Mouse (Mus musculus) limb, embryonic 12.5 days (tissue): ENCODE results near the gene Dcdc2b. TPM values are rescaled to one million over a fixed set of nuclear protein-coding genes. Genes with fewer than 3 reads are reported as not detected.

ENCODE experiments used
- polyA plus RNA-seq: library from polyadenylated mRNA; unstranded; fragments of >200 nt; fragmentation: Nextera tagmentation; extraction: Ambion mirVana; gene quantifications from 2 replicates; pipeline ENCODE4 v1.2.1, GENCODE M21; 2016

Gene Dcdc2b
- polyA plus RNA-seq, 1 experiment from 2014 or later, result 2.7 TPM

Other genes starting within 250 kb of the Dcdc2b start
- 12.0 and 13.0 TPM in 2 replicates for gene Zbtb8a, start 236.1 kb downstream of the Dcdc2b start, polyA plus RNA-seq
- gene Zbtb8b, start 173.4 kb downstream of the Dcdc2b start, polyA plus RNA-seq, result 1.2 and 1.4 TPM in 2 replicates
- 24.6 and 24.9 TPM in 2 replicates for gene Bsdc1, start 152.7 kb downstream of the Dcdc2b start, polyA plus RNA-seq
- gene Tssk3, start 123.2 kb downstream of the Dcdc2b start, polyA plus RNA-seq, result not detected in 2 replicates
- not detected in 2 replicates for gene Fam229a, start 123.1 kb downstream of the Dcdc2b start, polyA plus RNA-seq
- gene Marcksl1, start 100.7 kb downstream of the Dcdc2b start, polyA plus RNA-seq, result 1,451 and 1,538 TPM in 2 replicates
- gene Hdac1, start 71.5 kb downstream of the Dcdc2b start, polyA plus RNA-seq, result 278 and 292 TPM in 2 replicates
- gene Lck, start 40.6 kb downstream of the Dcdc2b start, polyA plus RNA-seq, result 12.4 and 17.0 TPM in 2 replicates
- 3.4 and 4.1 TPM in 2 replicates for gene Fam167b, start 35.7 kb downstream of the Dcdc2b start, polyA plus RNA-seq
- gene Eif3i, start 13.6 kb downstream of the Dcdc2b start, polyA plus RNA-seq, result 259 and 264 TPM in 2 replicates
- 187 and 190 TPM in 2 replicates for gene Tmem234, start 13.6 kb downstream of the Dcdc2b start, polyA plus RNA-seq
- 31.8 and 32.5 TPM in 2 replicates for gene Iqcc, start 4.8 kb upstream of the Dcdc2b start, polyA plus RNA-seq
- gene Ccdc28b, start 9.7 kb upstream of the Dcdc2b start, polyA plus RNA-seq, result 52.0 and 53.6 TPM in 2 replicates
- 106 and 109 TPM in 2 replicates for gene Txlna, start 26.8 kb upstream of the Dcdc2b start, polyA plus RNA-seq
- gene Kpna6, start 58.5 kb upstream of the Dcdc2b start, polyA plus RNA-seq, result 13.9 and 18.0 TPM in 2 replicates
- 15.4 and 16.8 TPM in 2 replicates for gene Tmem39b, start 82.6 kb upstream of the Dcdc2b start, polyA plus RNA-seq
- gene Khdrbs1, start 128.0 kb upstream of the Dcdc2b start, polyA plus RNA-seq, result 204 TPM in 2 replicates
- 327 and 335 TPM in 2 replicates for gene Ptp4a2, start 197.0 kb upstream of the Dcdc2b start, polyA plus RNA-seq